Mouse (Mus musculus) layer of hippocampus, adult 8-10 months (tissue): ENCODE results near the gene Usp35. TPM values are rescaled to one million over a fixed set of nuclear protein-coding genes. Genes with fewer than 3 reads are reported as not detected.

Experiments used
- DNase-seq, 2 experiments: peaks; one replicate each; pipeline ENCODE4 v3.0.0; 2022; ENCODE audit warnings: low spot score in 2 of 2
- total RNA-seq, 4 experiments: library from RNA; stranded (reverse); gene quantifications; 2 replicates each; pipeline ENCODE4 v1.2.4; 2022

Usp35 gene
- total RNA-seq = 10 to 100 TPM; 17.7 to 24.2 (median 20.8) TPM

GRCm38 (mm10) chr7:97331726-97332666 lies at the start of gene Usp35, which contains the start of gene Kctd21:
TSS of gene Usp35 (minus strand) at chr7:97332020.
TSS of gene Kctd21 (plus strand) at chr7:97332327.
- peak; percentile 92 for DNase-seq

- no peak for DNase-seq
These were observed 48.8 kb upstream of the Usp35 start for GRCm38 (mm10) chr7:97380500-97381123.

GRCm38 (mm10) chr7:97379304-97379703 lies 47.5 kb upstream of the Usp35 start:
- no peak for DNase-seq

GRCm38 (mm10) chr7:97375906-97376305 lies 44.1 kb upstream of the Usp35 start:
- no peak for DNase-seq

- no peak for DNase-seq
These were observed 43.3 kb upstream of the Usp35 start for GRCm38 (mm10) chr7:97375101-97375500.

- no peak for DNase-seq
These were observed 34.1 kb upstream of the Usp35 start for GRCm38 (mm10) chr7:97365887-97366286.

GRCm38 (mm10) chr7:97361467-97361866 lies 29.6 kb upstream of the Usp35 start:
- no peak for DNase-seq

- DNase-seq = no peak
These were observed 29.1 kb upstream of the Usp35 start for GRCm38 (mm10) chr7:97360955-97361354.

GRCm38 (mm10) chr7:97360166-97360565 lies 28.3 kb upstream of the Usp35 start:
- DNase-seq = no peak

GRCm38 (mm10) chr7:97358347-97358746 lies 26.5 kb upstream of the Usp35 start:
- DNase-seq = no peak

GRCm38 (mm10) chr7:97357840-97358239 lies 26.0 kb upstream of the Usp35 start:
- no peak for DNase-seq

- peak; percentile 38 to 54 for DNase-seq
These were observed 25.1 kb upstream of the Usp35 start for GRCm38 (mm10) chr7:97356875-97357276.

GRCm38 (mm10) chr7:97356253-97356652 lies 24.4 kb upstream of the Usp35 start:
- DNase-seq = no peak

GRCm38 (mm10) chr7:97355068-97355841 lies 23.4 kb upstream of the Usp35 start:
- DNase-seq = no peak

- DNase-seq = no peak
These were observed 21.5 kb upstream of the Usp35 start for GRCm38 (mm10) chr7:97353356-97353755.

GRCm38 (mm10) chr7:97351792-97352513 lies 20.1 kb upstream of the Usp35 start:
- DNase-seq = no peak

GRCm38 (mm10) chr7:97350891-97351290 lies 19.1 kb upstream of the Usp35 start:
- no peak for DNase-seq

- DNase-seq = no peak
These were observed 17.6 kb upstream of the Usp35 start for GRCm38 (mm10) chr7:97349438-97349837.

GRCm38 (mm10) chr7:97348836-97349235 lies 17.0 kb upstream of the Usp35 start:
- no peak for DNase-seq

GRCm38 (mm10) chr7:97348318-97348717 lies 16.5 kb upstream of the Usp35 start:
- DNase-seq = no peak

- DNase-seq = peak in 1 of 2 experiments; percentile 3
These were observed 15.6 kb upstream of the Usp35 start for GRCm38 (mm10) chr7:97347464-97347863.
